Mouse (Mus musculus) layer of hippocampus, adult 18-20 months (tissue): Measurements from ENCODE around the gene Ank2. TPM values are rescaled to one million over a fixed set of nuclear protein-coding genes. Genes with fewer than 3 reads are reported as not detected.
A peak's percentile ranks its signal among the peaks of the same experiment; 100 is the strongest.

Source experiments
- DNase-seq, 2 experiments: peaks; one replicate each; pipeline ENCODE4 v3.0.0; 2022; ENCODE audit warnings: low spot score in 2 of 2
- total RNA-seq, 2 experiments: library from RNA; stranded (reverse); gene quantifications; 2 replicates each; pipeline ENCODE4 v1.2.3; 2021

Gene Ank2
- total RNA-seq, 2 experiments from 2014 or later: 699 to 719 TPM

DNA sequence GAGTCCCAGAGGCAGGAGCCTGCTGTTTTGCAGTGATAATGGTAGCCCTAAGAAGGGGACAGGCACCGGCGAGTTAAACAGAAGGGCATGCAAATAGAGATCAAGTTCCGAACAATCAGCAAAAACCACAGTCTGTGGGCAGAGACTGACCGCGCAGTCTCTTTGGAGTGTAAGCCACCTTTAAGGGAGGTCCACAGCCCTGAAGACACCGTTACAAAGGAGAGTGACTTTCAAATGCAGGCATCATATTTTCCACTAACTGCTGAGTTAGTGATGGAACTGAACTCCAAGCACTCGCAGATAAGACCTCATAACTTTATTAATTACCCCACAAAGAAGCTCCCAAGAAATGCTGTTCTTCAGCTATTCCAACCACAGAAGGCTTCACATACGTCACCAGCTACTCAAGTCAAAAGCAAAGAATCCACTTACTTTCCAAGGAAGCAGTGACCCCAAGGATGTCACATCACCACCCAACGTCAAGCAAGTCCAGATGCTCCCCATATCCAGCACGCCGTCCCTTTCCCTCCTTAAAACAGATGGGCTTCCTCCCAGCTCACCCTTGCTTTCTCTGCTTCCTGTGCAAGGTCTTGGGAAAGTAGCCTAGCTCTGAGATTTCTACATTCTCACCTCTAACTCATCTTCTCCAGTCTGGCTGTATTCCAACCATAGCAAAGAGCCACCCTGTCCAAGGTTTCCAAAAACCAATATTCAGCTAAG lies 252.0 kb downstream of the Ank2 start:
- no peak for DNase-seq

DNA sequence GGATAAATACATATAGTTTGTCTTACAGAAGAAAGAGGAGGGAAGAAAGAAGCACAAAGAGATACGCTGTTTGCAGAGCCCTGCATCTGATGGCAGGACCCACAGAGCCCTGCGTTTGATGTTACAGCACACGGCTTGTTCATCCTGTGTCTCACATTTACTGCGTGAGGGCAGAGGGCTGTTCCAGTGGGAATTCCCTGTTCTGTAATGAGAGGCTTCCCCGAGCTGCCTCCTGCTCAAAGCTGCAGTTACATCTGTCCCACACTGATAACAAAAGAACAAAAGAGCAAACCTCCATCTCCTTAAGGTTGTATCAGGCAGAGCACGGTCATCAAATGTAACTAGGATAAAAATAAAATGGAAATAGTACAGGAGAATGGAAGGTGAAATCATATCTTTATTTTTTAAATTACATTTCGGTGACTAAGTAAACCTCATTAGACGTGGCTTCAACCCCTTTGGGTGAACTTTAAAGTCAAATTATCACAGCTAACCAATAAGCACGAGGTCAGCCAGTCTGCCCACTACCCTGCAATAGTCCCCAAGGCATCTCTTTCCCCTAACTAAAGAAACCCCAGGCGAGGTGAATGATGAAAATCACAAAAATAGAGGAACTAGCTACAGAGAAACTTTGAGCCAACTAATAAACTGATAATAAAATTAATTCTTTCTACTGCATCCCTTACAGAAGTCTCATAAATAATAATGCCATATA lies 255.1 kb downstream of the Ank2 start:
- no peak for DNase-seq

- no peak for DNase-seq
Observed at GRCm38 (mm10) chr3:127242234-127242810, 256.8 kb downstream of the Ank2 start.

GRCm38 (mm10) chr3:127235271-127235670 lies 263.9 kb downstream of the Ank2 start:
- DNase-seq: no peak

GRCm38 (mm10) chr3:127225799-127226730 lies 273.1 kb downstream of the Ank2 start:
- peak; percentile 42 to 71 for DNase-seq

DNA sequence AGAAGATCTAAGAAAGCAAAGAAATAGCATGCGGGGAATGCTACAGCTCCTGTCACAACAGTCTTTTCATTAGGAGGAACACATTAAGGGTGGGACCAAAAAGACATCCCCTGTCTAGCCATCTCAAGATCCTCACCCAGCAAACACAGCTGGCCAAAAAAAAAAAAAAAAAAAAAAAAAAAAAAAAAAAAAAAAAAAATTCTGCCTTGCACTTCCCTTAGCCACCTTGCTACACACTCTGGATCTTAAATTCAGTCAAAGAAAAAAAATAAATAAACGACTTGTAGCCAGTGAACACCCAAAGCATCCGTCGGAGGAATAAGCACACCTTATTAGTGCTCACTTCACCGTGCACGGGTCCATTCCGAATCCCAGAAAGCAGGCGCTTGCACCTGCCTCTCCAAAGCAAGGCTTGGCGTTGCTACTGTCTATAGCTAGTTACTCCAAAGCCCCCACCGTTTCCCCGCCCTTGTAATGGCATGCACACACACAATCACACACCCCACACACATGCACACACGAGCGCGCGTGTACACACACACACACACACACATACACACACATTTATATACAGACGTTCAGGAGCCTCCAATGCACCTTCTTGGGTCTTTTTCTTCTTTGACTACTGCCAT lies 273.9 kb downstream of the Ank2 start:
- DNase-seq: peak in 1 of 2 experiments; percentile 30

DNA sequence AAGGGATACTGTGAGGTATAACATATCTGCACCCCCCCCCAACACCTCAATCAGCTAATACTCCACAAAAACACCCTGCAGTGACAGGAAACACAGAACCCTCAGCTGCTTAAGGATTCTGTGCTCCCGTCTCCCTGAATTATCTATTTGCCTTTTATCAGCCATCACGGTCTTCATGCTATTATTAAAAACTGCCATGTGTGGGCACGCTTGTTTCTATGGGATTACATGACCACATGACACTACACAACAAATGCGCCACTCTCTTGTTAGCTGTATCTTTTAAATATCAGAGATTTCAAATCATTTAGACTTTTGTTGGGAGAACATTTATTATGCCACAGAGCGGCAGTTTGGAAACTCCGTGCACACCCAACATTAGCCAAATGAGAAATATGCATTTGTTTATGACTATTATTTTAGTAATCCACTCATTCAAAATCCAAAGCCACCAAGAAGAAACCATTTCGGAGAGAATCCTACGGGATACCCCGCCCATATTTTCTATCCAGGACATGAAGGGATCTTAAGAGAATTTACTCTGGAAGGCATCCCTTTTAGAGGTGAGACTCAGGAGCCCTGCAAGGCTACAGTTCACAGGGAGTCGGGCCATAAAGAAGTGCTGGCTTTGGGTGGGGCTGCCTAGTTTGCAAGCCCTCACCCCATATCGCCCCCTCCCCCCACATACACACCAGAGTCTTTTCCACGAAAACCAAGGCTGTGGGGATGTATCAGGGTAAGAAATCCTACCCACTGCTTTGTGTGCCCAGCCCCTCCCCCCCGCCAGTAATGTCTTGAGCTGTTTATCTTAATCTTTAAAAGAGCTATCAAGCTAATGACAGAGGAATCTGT lies 274.6 kb downstream of the Ank2 start:
- peak in 1 of 2 experiments; percentile 59 for DNase-seq

DNA sequence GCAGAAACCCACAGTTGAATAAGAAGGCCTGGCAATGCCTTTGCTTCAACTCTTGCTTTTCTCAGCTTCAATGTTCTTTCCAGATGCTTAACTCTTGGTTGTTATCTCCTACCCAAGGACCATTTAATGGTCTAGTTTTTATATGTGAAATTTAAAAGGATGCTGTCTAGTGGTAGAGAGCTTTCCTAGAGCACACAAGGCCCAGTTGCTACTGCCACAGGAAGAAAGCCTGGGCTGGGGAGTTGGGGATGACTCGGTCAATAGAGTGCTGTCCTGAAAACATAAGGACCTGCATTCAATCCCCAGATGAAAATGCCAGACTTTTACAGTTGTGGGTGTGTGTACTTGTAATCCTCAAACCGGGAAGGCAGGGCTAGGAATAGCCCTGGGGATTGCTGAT lies 277.1 kb downstream of the Ank2 start:
- DNase-seq: no peak

- DNase-seq: no peak
Observed at GRCm38 (mm10) chr3:127220859-127221258, 278.3 kb downstream of the Ank2 start.

GRCm38 (mm10) chr3:127213534-127213933 lies 285.6 kb downstream of the Ank2 start:
- no peak for DNase-seq

DNA sequence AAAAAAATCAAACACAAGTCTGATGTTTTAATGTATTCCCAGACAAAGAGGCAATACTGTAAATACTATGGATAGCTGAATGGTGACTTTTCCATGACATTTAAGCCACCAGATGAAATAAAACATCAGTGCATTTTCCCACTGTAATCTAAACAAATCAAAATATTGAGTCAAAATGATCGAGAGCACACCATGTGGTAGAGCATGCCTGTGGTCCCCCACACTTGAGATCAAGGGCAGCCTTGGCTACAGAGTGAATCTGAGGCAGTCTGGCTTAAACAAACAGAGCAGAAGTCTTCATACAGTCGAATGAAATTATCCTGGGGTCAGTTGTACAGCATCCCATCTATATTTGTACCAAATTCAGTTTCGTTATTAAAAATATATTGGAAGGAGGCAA lies 288.0 kb downstream of the Ank2 start:
- no peak for DNase-seq

DNA sequence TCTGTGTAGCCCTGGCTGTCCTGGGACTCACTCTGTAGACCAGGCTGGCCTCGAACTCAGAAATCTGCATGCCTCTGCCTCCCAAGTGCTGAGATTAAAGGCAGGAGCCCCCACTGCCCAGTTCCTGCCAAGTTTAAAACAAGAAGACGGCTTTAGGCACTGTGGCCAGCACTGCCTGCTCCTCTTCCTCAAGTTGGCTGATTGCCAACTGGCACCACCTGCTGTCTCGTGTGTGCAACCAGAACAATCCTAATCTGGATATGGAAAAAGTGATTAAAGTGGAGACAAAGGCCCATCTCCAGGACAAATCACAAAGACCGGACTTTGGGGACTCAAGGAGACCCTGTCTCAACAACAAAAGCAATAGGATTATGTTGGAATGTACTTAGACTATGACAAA lies 288.6 kb downstream of the Ank2 start:
- DNase-seq: no peak

DNA sequence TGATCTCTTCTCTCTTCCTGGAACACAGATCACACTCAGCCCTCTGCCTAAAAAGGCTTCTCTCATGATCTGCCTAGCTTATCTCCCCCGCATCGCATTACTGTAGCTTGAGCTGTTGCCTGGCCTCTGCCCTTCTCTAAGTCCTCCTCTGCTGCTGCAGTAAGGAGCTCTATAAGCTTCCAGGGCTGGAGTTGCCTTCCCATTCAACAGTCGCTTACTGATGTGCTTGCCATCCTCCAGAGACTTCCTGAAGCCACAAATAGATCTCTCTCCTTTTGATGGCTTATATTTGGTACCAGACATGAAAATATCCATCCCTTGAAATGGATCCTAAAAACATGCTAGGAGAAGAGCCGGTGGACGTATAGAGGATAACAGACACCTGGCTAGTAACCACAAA lies 290.3 kb downstream of the Ank2 start:
- no peak for DNase-seq

DNA sequence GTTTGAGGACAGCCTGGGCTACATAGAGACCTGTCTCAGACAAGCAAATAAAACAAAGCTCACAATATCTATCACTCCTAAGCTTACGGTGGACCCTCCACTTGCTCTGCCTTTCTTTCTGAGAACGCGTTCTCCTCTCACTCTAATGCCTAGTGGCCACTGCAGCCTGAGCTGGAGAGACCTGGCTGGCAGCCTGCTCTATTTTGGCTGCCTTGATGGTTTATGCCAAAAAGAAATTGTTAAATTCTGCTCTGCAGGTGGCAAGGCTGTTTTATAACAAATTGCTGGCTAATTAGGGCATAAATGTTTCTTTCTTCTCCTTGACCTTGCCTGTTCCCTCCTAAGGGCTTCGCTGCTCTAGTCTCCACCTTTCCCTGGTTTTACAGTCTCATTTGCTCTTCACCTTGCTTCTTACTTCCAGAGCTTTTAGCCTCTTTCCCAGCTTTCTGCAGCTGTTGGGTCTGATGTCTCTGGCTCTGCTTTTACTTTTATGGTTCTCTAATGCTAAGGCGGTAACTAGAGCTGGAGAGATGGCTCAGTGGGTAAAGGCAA lies 293.2 kb downstream of the Ank2 start:
- DNase-seq: peak in 1 of 2 experiments; percentile 31

DNA sequence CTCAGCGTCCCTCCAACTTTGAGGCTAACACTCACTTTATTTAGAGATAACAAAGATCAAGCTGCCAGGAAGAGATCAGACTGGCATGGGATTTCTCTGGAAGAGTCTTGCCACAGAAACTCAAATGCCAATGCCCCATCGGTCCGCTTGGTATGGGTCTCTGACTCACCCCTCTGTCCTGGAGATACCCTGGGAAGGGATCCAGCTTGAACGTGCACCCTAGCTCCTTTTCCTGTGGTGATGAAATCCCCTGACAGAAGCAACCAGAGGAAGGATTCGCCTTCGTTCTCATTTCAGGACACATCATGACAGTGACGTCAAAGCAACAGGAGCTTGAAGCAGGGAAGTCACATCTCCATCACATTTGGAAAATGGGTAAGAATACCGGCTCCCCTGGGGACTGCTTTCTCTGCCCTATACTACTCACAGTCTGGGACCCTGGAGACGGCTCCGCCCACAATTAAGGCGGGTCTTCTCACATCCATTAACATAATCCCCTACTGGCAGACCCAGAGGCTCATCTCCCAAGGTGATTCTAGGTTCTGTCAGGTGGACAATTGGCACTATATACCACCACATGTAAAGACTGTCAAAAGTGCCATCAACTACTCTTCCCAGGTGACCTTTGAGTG lies 296.6 kb downstream of the Ank2 start:
- no peak for DNase-seq

GRCm38 (mm10) chr3:127200789-127201188 lies 298.4 kb downstream of the Ank2 start:
- no peak for DNase-seq

GRCm38 (mm10) chr3:127199112-127199665 lies 300.0 kb downstream of the Ank2 start:
- no peak for DNase-seq

- no peak for DNase-seq
Observed at GRCm38 (mm10) chr3:127198656-127199055, 300.5 kb downstream of the Ank2 start.

GRCm38 (mm10) chr3:127188789-127189128 lies 310.4 kb downstream of the Ank2 start:
- DNase-seq: peak in 1 of 2 experiments; percentile 44
